13 mouse cellular contexts compared by ENCODE assay signal in the genomic region with DNA sequence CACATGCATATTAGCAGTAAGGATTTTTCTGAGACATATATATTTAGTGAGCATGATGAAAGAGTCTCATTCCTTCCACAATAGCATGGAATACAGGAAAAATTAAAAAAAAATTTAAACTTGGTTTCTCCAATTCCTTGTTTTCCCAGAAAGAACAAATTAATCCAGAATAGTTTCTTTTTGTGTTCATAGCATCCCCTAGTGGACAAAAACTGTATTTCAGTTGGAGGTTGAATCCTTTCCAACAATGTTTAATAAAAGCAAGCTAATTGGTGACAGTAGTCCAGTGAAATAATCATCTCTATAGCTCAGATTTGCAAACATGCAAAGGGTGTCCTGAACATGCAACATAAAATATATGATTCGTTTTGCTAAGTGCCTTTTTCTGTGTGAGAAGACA.
DNase-seq lines count a peak whose midpoint lies in the region; ATAC-seq and TF ChIP-seq lines count a peak whose summit lies in the region.
"Had no signal": no experiment of that assay in that cellular context is flagged by ENCODE, and none has a peak within 500 bp of the region (broad histone marks: within the 10 kb centered on the region; RNA-seq: fewer than 3 reads in every experiment).

No protein-coding gene starts in this region.

- ATAC-seq in forebrain, embryonic 14.5 days, result no peak
- no peak for ATAC-seq in forebrain, embryonic 15.5 days (replicated peaks)
- ATAC-seq in embryonic facial prominence, embryonic 14.5 days (ENCODE audit: low read depth), result no peak
- ATAC-seq: forebrain, embryonic 13.5 days had no signal

- no peak overlapping the region for H3K4me3 ChIP-seq in forebrain, embryonic 14.5 days (ENCODE audit: low read depth, low read length)
- no peak overlapping the region for H3K4me3 ChIP-seq in forebrain, embryonic 15.5 days
- H3K4me3 ChIP-seq in ES-E14 (ENCODE audit: insufficient read depth in 1 of 2, low read depth in 1 of 2, low read length in 2 of 2, poor library complexity in 1 of 2, severe bottlenecking in 1 of 2), result no peak overlapping the region
- H3K4me3 ChIP-seq in embryonic facial prominence, embryonic 14.5 days (ENCODE audit: low read depth, low read length), result no peak overlapping the region
- H3K4me3 ChIP-seq: forebrain, embryonic 13.5 days; limb, embryonic 12.5 days; midbrain, embryonic 12.5 days had no signal

- H3K27ac ChIP-seq in forebrain, embryonic 14.5 days (ENCODE audit: low read depth, low read length), result no peak overlapping the region
- H3K27ac ChIP-seq in forebrain, embryonic 15.5 days (replicated peaks), result no peak overlapping the region
- no peak overlapping the region for H3K27ac ChIP-seq in ES-E14 (ENCODE audit: insufficient read depth, low read depth, low read length, poor library complexity, severe bottlenecking)
- H3K27ac ChIP-seq in embryonic facial prominence, embryonic 14.5 days (replicated peaks; ENCODE audit: low read depth, low read length), result no peak overlapping the region
- H3K27ac ChIP-seq: forebrain, embryonic 13.5 days; limb, embryonic 12.5 days; midbrain, embryonic 12.5 days had no signal

- intact Hi-C loops in left cerebral cortex, postnatal 14 days (cut with DNase I), result loop anchor here (5.0 to 10.0 kb wide), 2 partner anchors 550 to 1873 kb away; no protein-coding TSS in a partner anchor

- in situ Hi-C loops in ES-E14 (cut with MboI; ENCODE audit: low sequenced_read_pairs in 2 of 2, unreplicated experiment in 2 of 2), result no loop called here

- H3K4me2 ChIP-seq in forebrain, embryonic 14.5 days (ENCODE audit: low read length), result no peak overlapping the region
- no peak overlapping the region for H3K4me2 ChIP-seq in forebrain, embryonic 15.5 days (replicated peaks)
- no peak overlapping the region for H3K4me2 ChIP-seq in embryonic facial prominence, embryonic 14.5 days (ENCODE audit: low read depth, low read length)
- H3K4me2 ChIP-seq: forebrain, embryonic 13.5 days; limb, embryonic 12.5 days; midbrain, embryonic 12.5 days had no signal

- H3K4me1 ChIP-seq in forebrain, embryonic 14.5 days (ENCODE audit: control insufficient read depth, insufficient read depth, low read length), result no peaks in the 10 kb centered on the region
- H3K4me1 ChIP-seq in forebrain, embryonic 15.5 days, result no peaks in the 10 kb centered on the region
- H3K4me1 ChIP-seq in ES-E14 (ENCODE audit: control insufficient read depth in 2 of 2, insufficient read depth in 2 of 2, low read length in 2 of 2, poor library complexity in 1 of 2), result no peaks in the 10 kb centered on the region
- H3K4me1 ChIP-seq in embryonic facial prominence, embryonic 14.5 days (ENCODE audit: control insufficient read depth, insufficient read depth, low read length), result no peaks in the 10 kb centered on the region
- H3K4me1 ChIP-seq: forebrain, embryonic 13.5 days; limb, embryonic 12.5 days; midbrain, embryonic 12.5 days had no signal

- H3K27me3 ChIP-seq in forebrain, embryonic 14.5 days (replicated peaks; ENCODE audit: control insufficient read depth, insufficient read depth, low read length), result no peaks in the 10 kb centered on the region
- no peaks in the 10 kb centered on the region for H3K27me3 ChIP-seq in forebrain, embryonic 15.5 days
- H3K27me3 ChIP-seq in embryonic facial prominence, embryonic 14.5 days (replicated peaks; ENCODE audit: control insufficient read depth, insufficient read depth, low read length), result no peaks in the 10 kb centered on the region
- H3K27me3 ChIP-seq: forebrain, embryonic 13.5 days; limb, embryonic 12.5 days; midbrain, embryonic 12.5 days had no signal

- H3K9me3 ChIP-seq in forebrain, embryonic 14.5 days (replicated peaks; ENCODE audit: control insufficient read depth, low read length), result no peaks in the 10 kb centered on the region
- no peaks in the 10 kb centered on the region for H3K9me3 ChIP-seq in forebrain, embryonic 15.5 days
- H3K9me3 ChIP-seq in ES-E14 (ENCODE audit: control insufficient read depth, insufficient read depth, low read depth, low read length), result no peaks in the 10 kb centered on the region
- H3K9me3 ChIP-seq in embryonic facial prominence, embryonic 14.5 days (ENCODE audit: control insufficient read depth, low read length), result no peaks in the 10 kb centered on the region
- H3K9me3 ChIP-seq: forebrain, embryonic 13.5 days; limb, embryonic 12.5 days; midbrain, embryonic 12.5 days had no signal

- no peaks in the 10 kb centered on the region for H3K36me3 ChIP-seq in forebrain, embryonic 14.5 days (ENCODE audit: control insufficient read depth, insufficient read depth, low read length)
- H3K36me3 ChIP-seq in forebrain, embryonic 15.5 days, result no peaks in the 10 kb centered on the region
- H3K36me3 ChIP-seq in ES-E14 (ENCODE audit: control insufficient read depth, insufficient read depth, low read length, poor library complexity, severe bottlenecking), result no peaks in the 10 kb centered on the region
- no peaks in the 10 kb centered on the region for H3K36me3 ChIP-seq in embryonic facial prominence, embryonic 14.5 days (ENCODE audit: control insufficient read depth, insufficient read depth, low read length)
- H3K36me3 ChIP-seq: limb, embryonic 12.5 days; midbrain, embryonic 12.5 days had no signal

- no peak overlapping the region for H3K9ac ChIP-seq in forebrain, embryonic 14.5 days (ENCODE audit: low read length)
- H3K9ac ChIP-seq in forebrain, embryonic 15.5 days (replicated peaks), result no peak overlapping the region
- no peak overlapping the region for H3K9ac ChIP-seq in ES-E14 (ENCODE audit: insufficient read depth, low read depth, low read length, poor library complexity, severe bottlenecking)
- no peak overlapping the region for H3K9ac ChIP-seq in embryonic facial prominence, embryonic 14.5 days (ENCODE audit: low read depth, low read length)
- H3K9ac ChIP-seq: forebrain, embryonic 13.5 days; limb, embryonic 12.5 days; midbrain, embryonic 12.5 days had no signal

- 5% methylated on average over 1 of the region's 1 CpGs for WGBS in forebrain, embryonic 14.5 days
- WGBS in forebrain, embryonic 15.5 days, result 5% methylated on average over 1 of the region's 1 CpGs
- WGBS in embryonic facial prominence, embryonic 14.5 days, result 0% methylated on average over 1 of the region's 1 CpGs

- peak; percentile 63 for DNase-seq in forebrain, embryonic 14.5 days (ENCODE audit: low spot score)
- peak; percentile 32 to 34 for DNase-seq in left cerebral cortex, postnatal 14 days (ENCODE audit: low spot score in 2 of 2)
- no peak for DNase-seq in left cerebral cortex, adult 8-10 months (ENCODE audit: low spot score in 2 of 2)
- DNase-seq in ES-E14 (ENCODE audit: low read depth, low spot score), result peak; percentile 17
- peak; percentile 2 for DNase-seq in embryonic facial prominence, embryonic 14.5 days (ENCODE audit: low spot score)
- no peak for DNase-seq in gastrocnemius, postnatal 10 days
- no peak for DNase-seq in spleen, adult 18-20 months
- DNase-seq: adrenal gland, adult 8-10 months; kidney, adult 8-10 months had no signal

TF ChIP-seq in ES-E14, 5 proteins besides CTCF, POLR2A, EP300 and RAD21:
- TF ChIP-seq ZC3H11A (IDR thresholded peaks at IDR 0.05; ENCODE audit: borderline replicate concordance, low read depth, low read length) (no peak), ZNF384 (IDR thresholded peaks at IDR 0.05; ENCODE audit: low read depth, low read length) (no peak)

Comparison
In these comparisons a context has a peak if more than half of its experiments do, and no peak if none do; other contexts are left out.
1. DNase-seq: peak in forebrain, embryonic 14.5 days (single experiment), left cerebral cortex, postnatal 14 days (2 of 2), ES-E14 (single experiment) and embryonic facial prominence, embryonic 14.5 days (single experiment); none in left cerebral cortex, adult 8-10 months (0 of 2), gastrocnemius, postnatal 10 days (single experiment) and spleen, adult 18-20 months (0 of 2).